Mouse (Mus musculus) thymus, postnatal 10 days (tissue): ENCODE measurements around the gene Prkce.

ENCODE experiments used
- DNase-seq, 2 experiments: peaks; one replicate each; pipeline ENCODE4 v3.0.0; 2021; ENCODE audit warnings: low spot score in 2 of 2

Prkce gene

DNA sequence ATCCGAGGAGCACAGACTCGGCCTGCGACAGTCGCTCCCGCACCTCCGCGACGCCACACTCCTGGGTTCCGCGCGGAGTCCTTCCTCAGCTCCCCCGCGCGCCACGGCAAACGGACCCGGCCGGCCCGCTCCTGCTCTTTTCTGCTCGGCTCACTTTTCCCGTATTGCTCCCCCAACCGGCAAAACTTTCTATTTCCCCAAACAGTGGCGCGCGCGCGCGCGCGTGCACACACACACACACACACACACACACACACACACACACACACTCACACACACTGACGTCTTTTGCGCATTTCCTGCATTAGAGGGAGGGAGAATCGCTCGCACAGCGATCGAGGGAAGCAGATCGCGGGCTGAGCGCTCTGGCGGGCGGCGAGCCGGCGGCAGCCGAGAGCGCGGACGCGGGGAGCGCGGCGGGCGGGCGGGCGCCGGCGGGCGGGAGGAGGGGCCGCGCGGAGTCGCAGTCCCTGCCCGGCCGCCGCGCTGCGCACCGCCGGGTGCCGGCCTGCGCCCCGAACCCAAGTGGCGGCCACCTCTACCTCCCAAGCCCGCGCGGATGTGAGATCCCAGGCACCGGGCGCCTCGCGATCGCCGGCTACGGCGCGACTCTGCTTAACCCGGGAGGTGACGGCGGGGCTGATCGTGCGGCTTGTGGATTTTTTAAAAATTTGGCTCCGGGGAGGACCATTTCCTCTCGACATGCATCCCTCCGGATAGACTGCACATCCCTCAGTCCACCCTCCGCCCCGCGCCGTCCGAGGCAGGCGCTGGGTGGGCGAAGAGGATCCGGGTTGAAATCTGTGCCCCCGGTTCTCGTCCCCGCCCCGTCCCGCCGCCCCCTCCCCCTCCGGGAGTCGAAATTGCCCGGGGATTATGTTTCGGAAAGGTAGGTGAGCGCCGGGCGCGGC lies at the start of gene Prkce:
Prkce (plus strand) TSS at position 466 of the 911 bp plus-strand sequence.
- DNase-seq: peak; percentile 73 to 80

- DNase-seq: no peak
Measured at GRCm38 (mm10) chr17:86123146-86123545, 44.4 kb upstream of the Prkce start.

DNA sequence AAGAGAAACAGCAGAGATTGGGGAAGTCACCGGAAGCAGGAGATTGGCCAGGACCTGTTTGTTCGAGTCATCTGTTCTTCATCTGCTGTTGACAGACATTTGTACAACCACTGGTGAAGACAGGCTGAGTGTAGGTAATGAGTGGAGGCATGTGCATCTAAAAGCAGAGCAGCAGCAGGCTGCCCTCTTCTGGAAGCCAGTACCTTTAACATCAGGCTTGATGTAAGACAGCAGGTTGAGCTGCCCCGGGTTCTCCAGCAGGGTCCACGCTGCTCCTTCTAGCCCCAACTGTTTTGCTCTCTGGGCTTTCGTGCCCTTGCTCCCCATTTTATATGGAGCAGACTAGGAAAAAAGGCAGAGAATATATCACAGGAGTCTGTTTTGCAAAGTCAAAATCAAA lies 41.7 kb upstream of the Prkce start:
- DNase-seq: no peak

DNA sequence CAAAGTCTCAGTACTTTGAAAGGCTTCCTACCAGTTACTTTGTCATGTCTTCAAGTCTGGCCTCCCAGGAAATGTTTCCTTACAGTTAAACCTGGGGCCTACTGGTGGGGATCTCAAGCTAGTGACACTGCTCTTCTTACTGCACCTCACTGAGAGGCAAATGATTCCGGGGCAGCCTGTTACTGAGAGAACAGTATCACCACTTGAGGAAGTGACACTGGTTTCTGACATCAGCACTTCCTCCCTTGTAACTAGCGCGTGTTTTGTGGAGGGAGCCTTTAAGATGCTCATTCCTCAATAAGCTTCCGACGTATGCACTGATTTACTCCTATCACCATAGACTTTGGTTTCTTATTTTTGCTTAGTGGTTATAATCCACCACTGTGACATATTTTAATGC lies 39.4 kb upstream of the Prkce start:
- DNase-seq: no peak

DNA sequence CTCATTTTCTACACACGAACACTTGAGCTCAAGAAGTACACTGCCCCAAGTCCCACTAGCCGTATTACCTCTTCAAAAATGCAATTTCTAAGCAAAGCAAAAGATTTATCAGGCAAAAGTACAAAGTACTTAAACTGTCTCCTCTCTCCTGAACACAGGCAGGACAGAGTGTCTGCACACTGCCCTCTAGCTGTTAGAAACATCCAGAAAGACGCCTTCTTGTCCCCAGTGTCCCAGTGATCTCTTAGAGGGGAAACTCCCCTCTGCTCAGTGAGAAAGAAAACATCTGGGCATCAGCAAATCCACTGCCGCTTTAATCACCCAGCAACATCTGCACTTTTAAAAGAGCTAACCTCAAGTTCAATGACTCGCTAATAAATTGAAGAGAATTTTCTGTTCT lies 35.1 kb upstream of the Prkce start:
- no peak for DNase-seq

DNA sequence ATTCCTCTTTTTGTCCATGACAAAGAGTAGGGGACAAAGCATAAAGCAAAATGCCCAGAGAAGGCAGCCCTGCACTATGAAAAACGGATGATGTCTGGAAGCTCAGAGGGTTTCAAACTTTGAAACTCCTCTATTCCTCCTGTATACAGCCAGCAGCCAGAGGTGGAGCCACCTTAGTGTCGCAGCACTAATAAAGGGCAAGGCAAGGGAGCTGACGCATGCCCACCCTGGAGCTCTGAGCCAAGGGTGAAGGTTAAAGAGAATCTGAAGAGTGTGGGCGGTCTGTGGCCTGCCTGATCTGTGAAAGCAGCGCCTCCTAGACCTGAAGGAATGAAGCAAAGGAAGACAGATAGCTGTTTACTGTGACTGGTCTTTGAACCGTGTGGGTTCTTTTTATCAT lies 33.1 kb upstream of the Prkce start:
- DNase-seq: no peak

DNA sequence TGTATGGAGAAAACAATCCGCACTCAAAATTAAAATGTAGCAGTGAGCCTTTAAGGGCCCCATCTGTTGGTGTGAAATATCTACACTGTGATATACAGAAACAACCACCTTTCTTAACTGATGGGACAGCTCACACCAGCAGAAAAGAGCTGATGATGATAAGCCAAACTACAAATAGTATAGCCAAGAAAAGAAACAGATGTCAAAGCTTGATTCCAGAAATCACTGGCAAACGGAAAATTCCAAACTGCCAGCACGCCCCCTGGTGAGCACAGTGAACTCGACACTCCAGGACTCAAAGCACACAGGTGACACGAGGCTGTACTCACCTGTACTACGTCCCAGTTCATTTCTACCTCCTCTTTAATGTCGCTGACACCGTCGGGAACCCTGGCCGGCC lies 31.8 kb upstream of the Prkce start:
- no peak for DNase-seq

- peak; percentile 14 to 17 for DNase-seq
Measured at GRCm38 (mm10) chr17:86144537-86145078, 23.0 kb upstream of the Prkce start.

DNA sequence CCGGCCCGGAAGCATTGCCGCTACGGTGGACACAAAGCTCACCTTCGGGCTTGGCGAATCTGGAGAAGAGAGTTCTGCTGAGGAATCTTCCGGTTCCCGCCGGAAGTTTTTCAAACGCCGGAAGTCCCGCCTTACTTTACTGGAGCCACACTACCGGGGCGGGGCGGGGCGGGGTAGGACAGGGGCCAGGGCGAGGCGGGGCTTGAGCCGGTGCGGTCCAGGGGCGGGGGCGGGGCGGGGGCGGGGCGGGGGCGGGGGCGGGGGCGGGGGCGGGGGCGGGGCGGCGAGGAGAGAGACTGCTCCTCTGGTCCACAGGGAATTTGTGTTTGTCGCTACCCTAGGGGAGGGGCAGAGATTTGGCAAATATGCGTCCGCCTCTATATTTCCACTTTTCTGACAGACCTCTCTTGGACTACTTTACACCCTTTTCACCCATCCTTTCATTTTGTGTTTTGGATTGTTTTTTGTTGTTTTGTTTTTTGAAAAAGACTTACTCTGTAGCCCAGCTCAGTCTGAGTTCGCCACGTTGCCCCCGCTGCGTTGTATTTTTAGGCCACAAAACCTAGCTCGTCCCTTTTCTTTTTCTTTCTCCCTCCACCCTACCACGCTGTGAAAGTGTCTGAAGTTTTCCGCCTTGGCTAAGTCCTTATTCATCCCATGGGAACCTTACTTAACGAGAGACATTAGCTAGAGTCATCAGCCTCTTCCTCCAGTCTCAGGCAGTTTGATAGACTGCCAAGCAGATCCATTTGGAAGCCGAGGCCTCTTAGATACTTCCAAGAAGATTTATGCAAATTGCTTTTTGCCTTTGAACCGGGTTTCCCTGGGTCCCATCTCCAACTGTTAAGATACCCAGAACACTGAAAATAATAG lies 22.3 kb upstream of the Prkce start, which contains the start of gene Srbd1:
Srbd1 (minus strand) TSS at position 97 of the 873 bp plus-strand sequence.
- peak; percentile 84 to 89 for DNase-seq

DNA sequence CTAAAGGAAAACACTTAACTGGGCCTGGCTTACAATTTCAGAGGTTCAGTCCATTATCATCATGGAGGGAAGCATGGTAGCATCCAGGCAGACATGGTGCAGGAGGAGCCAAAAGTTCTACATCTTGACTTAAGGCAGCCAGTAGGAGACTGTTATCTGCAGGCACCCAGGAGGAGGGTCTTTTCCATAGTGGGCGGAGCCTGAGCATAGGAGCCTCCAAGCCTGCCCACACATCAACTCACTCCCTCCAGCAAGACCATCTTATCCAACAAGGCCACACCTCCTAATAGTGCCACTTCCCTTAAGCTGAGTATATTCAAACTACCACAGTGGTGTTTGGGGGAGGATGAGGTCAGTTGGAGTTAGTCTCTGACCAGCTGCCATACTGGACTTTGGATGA lies 17.9 kb upstream of the Prkce start:
- no peak for DNase-seq

- DNase-seq: no peak
Measured at GRCm38 (mm10) chr17:86150867-86151348, 16.7 kb upstream of the Prkce start.

GRCm38 (mm10) chr17:86156999-86157398 lies 10.6 kb upstream of the Prkce start:
- no peak for DNase-seq

GRCm38 (mm10) chr17:86162672-86163071 lies 4.9 kb upstream of the Prkce start:
- DNase-seq: no peak

GRCm38 (mm10) chr17:86164416-86164815 lies 3.2 kb upstream of the Prkce start:
- no peak for DNase-seq

GRCm38 (mm10) chr17:86166051-86166566 lies 1.5 kb upstream of the Prkce start:
- no peak for DNase-seq

DNA sequence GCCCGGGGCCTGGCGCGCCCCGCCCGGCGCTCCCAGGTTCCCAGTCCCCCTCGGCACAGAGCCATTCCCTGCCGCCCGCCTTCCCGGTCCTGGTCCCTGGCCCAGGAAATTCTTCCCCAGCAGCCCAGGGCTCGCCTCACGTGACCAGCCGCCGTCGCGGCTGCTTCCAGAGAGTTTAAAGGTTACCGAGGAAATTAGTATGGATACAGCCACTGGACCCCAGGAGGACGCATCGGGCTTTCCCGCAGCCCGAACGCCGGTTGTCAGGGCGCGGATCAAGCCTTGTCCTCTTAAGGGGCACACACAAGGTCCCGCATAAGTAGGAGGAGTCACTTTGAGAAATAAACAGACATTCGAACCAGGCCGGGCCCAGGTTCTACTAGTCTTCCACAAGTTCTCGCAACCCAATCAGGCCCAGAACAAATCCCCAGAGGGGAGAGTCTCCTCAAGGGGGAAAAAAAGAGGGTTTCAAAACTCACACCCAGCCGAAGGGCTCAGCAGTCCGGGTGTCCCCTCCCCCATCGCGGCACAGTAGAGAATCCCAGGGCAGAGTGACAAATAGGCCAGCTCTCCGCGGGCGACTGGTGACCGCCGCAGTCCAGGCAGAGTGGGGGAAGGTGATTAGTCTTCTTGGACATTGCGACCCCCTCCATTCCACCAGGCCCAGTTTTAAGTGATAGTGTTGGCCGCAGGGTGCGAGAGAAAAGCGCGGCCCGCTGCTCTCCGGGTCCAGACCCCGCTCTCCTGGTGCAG lies 842 bp upstream of the Prkce start:
- DNase-seq: peak; percentile 38 to 53

GRCm38 (mm10) chr17:86168231-86168981 lies 821 bp downstream of the Prkce start:
- peak; percentile 23 to 25 for DNase-seq

DNA sequence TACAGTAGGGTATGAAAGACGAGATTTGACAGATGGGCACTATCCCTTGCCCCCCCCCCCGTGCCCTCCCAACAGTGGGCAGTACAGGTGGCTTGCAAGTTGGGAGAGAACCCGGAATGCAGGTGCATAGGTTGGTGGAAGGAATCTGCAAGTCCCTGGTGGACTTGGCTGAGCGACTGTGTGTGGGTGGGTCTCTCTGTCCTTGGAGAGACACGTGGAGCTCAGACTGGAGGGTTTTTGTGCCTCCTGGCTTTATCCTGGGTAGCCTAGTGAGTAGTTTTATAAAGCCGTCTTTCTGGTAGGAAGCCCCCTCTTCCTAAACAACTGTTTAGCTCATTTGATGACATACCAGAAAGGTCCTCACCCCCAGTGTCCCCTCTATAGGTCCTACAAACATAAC lies 1.5 kb downstream of the Prkce start:
- DNase-seq: no peak

GRCm38 (mm10) chr17:86170164-86170958 lies 2.8 kb downstream of the Prkce start:
- DNase-seq: no peak

DNA sequence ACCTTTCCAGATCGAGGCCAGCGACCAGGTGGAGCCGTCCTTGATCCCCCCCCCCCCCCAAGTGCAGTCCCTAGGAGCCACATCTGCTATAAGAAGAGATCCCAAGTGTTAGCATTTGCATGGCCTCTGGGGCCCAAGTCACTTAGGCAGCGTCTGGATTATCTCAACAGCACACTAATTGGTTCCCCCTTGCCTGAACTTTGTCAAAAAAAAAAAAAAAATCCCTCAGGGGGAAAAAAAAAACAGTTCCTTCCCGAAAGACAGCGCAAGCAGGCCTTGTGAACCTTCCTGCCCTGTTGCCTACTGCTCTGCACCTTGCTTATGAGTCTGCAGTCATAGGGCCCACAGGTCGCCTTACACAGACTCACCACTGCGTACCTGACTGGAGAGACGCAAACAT lies 7.9 kb downstream of the Prkce start:
- no peak for DNase-seq
